Mouse (Mus musculus): Measurements from ENCODE around the gene Gabpa. TPM values are rescaled to one million over a fixed set of nuclear protein-coding genes. Genes with fewer than 3 reads are reported as not detected.

Gene Gabpa
- polyA plus RNA-seq, 1 experiment from 2014 or later, result 30.6 TPM

GRCm38 (mm10) chr16:84813852-84814251 is 20.9 kb upstream of the Gabpa start:
- Histone ChIP-seq H3K36me3 (no peaks in the 10 kb centered on the region), H3K9me3 (no peaks in the 10 kb centered on the region), H3K4me2 (no peak overlapping the region), H3K4me3 (no peak overlapping the region), H3K4me1 (no peaks in the 10 kb centered on the region), H3K27me3 (no peaks in the 10 kb centered on the region), H3K27ac (no peak overlapping the region), H3K9ac (no peak overlapping the region)
- no peak for ATAC-seq (ENCODE audit: insufficient number of reproducible peaks, low FRiP score, low TSS enrichment, low read depth)
- WGBS, result 78% methylated on average over 8 of the region's 8 CpGs

GRCm38 (mm10) chr16:84814511-84814910 is 20.2 kb upstream of the Gabpa start:
- no peaks in the 10 kb centered on the region for H3K9me3 ChIP-seq
- no peak overlapping the region for H3K4me3 ChIP-seq
- H3K9ac ChIP-seq, result no peak overlapping the region
- ATAC-seq (ENCODE audit: insufficient number of reproducible peaks, low FRiP score, low TSS enrichment, low read depth), result no peak
- H3K27ac ChIP-seq, result no peak overlapping the region
- no peaks in the 10 kb centered on the region for H3K27me3 ChIP-seq
- WGBS, result 75% methylated on average over 8 of the region's 8 CpGs
- H3K4me1 ChIP-seq, result no peaks in the 10 kb centered on the region
- H3K36me3 ChIP-seq, result no peaks in the 10 kb centered on the region
- no peak overlapping the region for H3K4me2 ChIP-seq

- no peak overlapping the region for H3K9ac ChIP-seq
- H3K9me3 ChIP-seq, result no peaks in the 10 kb centered on the region
- no peak overlapping the region for H3K4me2 ChIP-seq
- H3K27me3 ChIP-seq, result no peaks in the 10 kb centered on the region
- H3K27ac ChIP-seq, result no peak overlapping the region
- no peak for ATAC-seq (ENCODE audit: insufficient number of reproducible peaks, low FRiP score, low TSS enrichment, low read depth)
- H3K4me1 ChIP-seq, result no peaks in the 10 kb centered on the region
- no peak overlapping the region for H3K4me3 ChIP-seq
- peaks cover 16% of the 10 kb centered on the region; the same call in 1 of the 2 replicates for H3K36me3 ChIP-seq
- WGBS, result 37% methylated on average over 7 of the region's 7 CpGs
Measured at GRCm38 (mm10) chr16:84817423-84817822, 17.3 kb upstream of the Gabpa start.

GRCm38 (mm10) chr16:84825009-84825408 is 9.7 kb upstream of the Gabpa start:
- H3K4me2 ChIP-seq, result no peak overlapping the region
- no peak overlapping the region for H3K4me3 ChIP-seq
- H3K36me3 ChIP-seq, result peaks cover 71% of the 10 kb centered on the region
- no peak for ATAC-seq (ENCODE audit: insufficient number of reproducible peaks, low FRiP score, low TSS enrichment, low read depth)
- no peaks in the 10 kb centered on the region for H3K4me1 ChIP-seq
- no peaks in the 10 kb centered on the region for H3K27me3 ChIP-seq
- H3K9me3 ChIP-seq, result no peaks in the 10 kb centered on the region
- WGBS, result 78% methylated on average over 6 of the region's 6 CpGs
- no peak overlapping the region for H3K27ac ChIP-seq
- no peak overlapping the region for H3K9ac ChIP-seq

GRCm38 (mm10) chr16:84831696-84832095 is 3.0 kb upstream of the Gabpa start:
- H3K4me2 ChIP-seq, result no peak overlapping the region
- 79% methylated on average over 5 of the region's 5 CpGs for WGBS
- no peak overlapping the region for H3K9ac ChIP-seq
- ATAC-seq (ENCODE audit: insufficient number of reproducible peaks, low FRiP score, low TSS enrichment, low read depth), result no peak
- H3K4me1 ChIP-seq, result peaks cover 21% of the 10 kb centered on the region
- no peaks in the 10 kb centered on the region for H3K9me3 ChIP-seq
- H3K36me3 ChIP-seq, result peaks cover 55% of the 10 kb centered on the region
- no peak overlapping the region for H3K4me3 ChIP-seq
- H3K27me3 ChIP-seq, result no peaks in the 10 kb centered on the region
- no peak overlapping the region for H3K27ac ChIP-seq

- peaks cover 28% of the 10 kb centered on the region for H3K4me1 ChIP-seq
- no peaks in the 10 kb centered on the region for H3K9me3 ChIP-seq
- peaks cover 45% of the 10 kb centered on the region for H3K36me3 ChIP-seq
- no peak overlapping the region for H3K4me3 ChIP-seq
- H3K9ac ChIP-seq, result no peak overlapping the region
- 95% methylated on average over 5 of the region's 5 CpGs for WGBS
- H3K27me3 ChIP-seq, result no peaks in the 10 kb centered on the region
- no peak overlapping the region for H3K4me2 ChIP-seq
- no peak for ATAC-seq (ENCODE audit: insufficient number of reproducible peaks, low FRiP score, low TSS enrichment, low read depth)
- no peak overlapping the region for H3K27ac ChIP-seq
Measured at GRCm38 (mm10) chr16:84832736-84833135, 2.0 kb upstream of the Gabpa start.

GRCm38 (mm10) chr16:84834344-84834743 is 381 bp upstream of the Gabpa start:
- WGBS, result under 1% methylated on average over 22 of the region's 22 CpGs
- Histone ChIP-seq H3K36me3 (peaks cover 30% of the 10 kb centered on the region), H3K4me3 (peak overlapping the region; percentile 98), H3K27me3 (no peaks in the 10 kb centered on the region), H3K9me3 (no peaks in the 10 kb centered on the region), H3K4me1 (peaks cover 28% of the 10 kb centered on the region), H3K9ac (peak overlapping the region; percentile 99), H3K27ac (peak overlapping the region; percentile 99), H3K4me2 (peak overlapping the region; percentile 57)
- peak; percentile 52; the same call in 1 of the 2 replicates for ATAC-seq (ENCODE audit: insufficient number of reproducible peaks, low FRiP score, low TSS enrichment, low read depth)

GRCm38 (mm10) chr16:84835441-84835822 is 707 bp downstream of the Gabpa start, which contains the start of gene Atp5j:
Gene Atp5j (minus strand): TSS chr16:84835625.
- Histone ChIP-seq H3K4me3 (peak within 1 kb of the TSS; percentile 98), H3K4me1 (peaks cover 28% of the 10 kb centered on the region), H3K36me3 (peaks cover 24% of the 10 kb centered on the region), H3K9ac (peak within 1 kb of the TSS; percentile 99), H3K4me2 (peak within 1 kb of the TSS; percentile 57), H3K9me3 (no peaks in the 10 kb centered on the region), H3K27ac (peak within 1 kb of the TSS; percentile 99), H3K27me3 (no peaks in the 10 kb centered on the region)
- ATAC-seq (ENCODE audit: insufficient number of reproducible peaks, low FRiP score, low TSS enrichment, low read depth), result peak; percentile 74
- WGBS, result 0% methylated on average over 51 of the region's 57 CpGs

- Histone ChIP-seq H3K36me3 (peaks cover 19% of the 10 kb centered on the region), H3K4me2 (peak overlapping the region; percentile 57), H3K4me3 (peak overlapping the region; percentile 98), H3K27me3 (no peaks in the 10 kb centered on the region), H3K27ac (peak overlapping the region; percentile 99), H3K9ac (peak overlapping the region; percentile 99), H3K4me1 (peaks cover 28% of the 10 kb centered on the region), H3K9me3 (no peaks in the 10 kb centered on the region)
- no peak for ATAC-seq (ENCODE audit: insufficient number of reproducible peaks, low FRiP score, low TSS enrichment, low read depth)
- 5% methylated on average over 29 of the region's 29 CpGs for WGBS
Measured at GRCm38 (mm10) chr16:84835823-84836743, 1.4 kb downstream of the Gabpa start.

- Histone ChIP-seq H3K27me3 (no peaks in the 10 kb centered on the region), H3K36me3 (peaks cover 15% of the 10 kb centered on the region), H3K4me2 (no peak overlapping the region), H3K27ac (no peak overlapping the region), H3K4me3 (no peak overlapping the region), H3K9ac (no peak overlapping the region), H3K4me1 (peaks cover 21% of the 10 kb centered on the region), H3K9me3 (no peaks in the 10 kb centered on the region)
- no peak for ATAC-seq (ENCODE audit: insufficient number of reproducible peaks, low FRiP score, low TSS enrichment, low read depth)
- WGBS, result 77% methylated on average over 2 of the region's 2 CpGs
Measured at GRCm38 (mm10) chr16:84838576-84838975, 3.9 kb downstream of the Gabpa start.

- H3K9me3 ChIP-seq, result no peaks in the 10 kb centered on the region
- no peak overlapping the region for H3K27ac ChIP-seq
- no peak for ATAC-seq (ENCODE audit: insufficient number of reproducible peaks, low FRiP score, low TSS enrichment, low read depth)
- H3K4me2 ChIP-seq, result no peak overlapping the region
- peaks cover 65% of the 10 kb centered on the region for H3K36me3 ChIP-seq
- H3K27me3 ChIP-seq, result no peaks in the 10 kb centered on the region
- H3K4me1 ChIP-seq, result no peaks in the 10 kb centered on the region
- H3K9ac ChIP-seq, result no peak overlapping the region
- no peak overlapping the region for H3K4me3 ChIP-seq
- 91% methylated on average over 6 of the region's 6 CpGs for WGBS
Measured at GRCm38 (mm10) chr16:84853492-84853891, 18.8 kb downstream of the Gabpa start.

GRCm38 (mm10) chr16:84864656-84865055 is 29.9 kb downstream of the Gabpa start:
- 92% methylated on average over 8 of the region's 8 CpGs for WGBS
- Histone ChIP-seq H3K4me1 (no peaks in the 10 kb centered on the region), H3K9me3 (no peaks in the 10 kb centered on the region), H3K9ac (no peak overlapping the region), H3K27ac (no peak overlapping the region), H3K4me2 (no peak overlapping the region), H3K27me3 (no peaks in the 10 kb centered on the region), H3K36me3 (peaks cover 26% of the 10 kb centered on the region; the same call in 1 of the 2 replicates), H3K4me3 (no peak overlapping the region)
- no peak for ATAC-seq (ENCODE audit: insufficient number of reproducible peaks, low FRiP score, low TSS enrichment, low read depth)
